Mouse (Mus musculus) midbrain, embryonic 12.5 days (tissue): ENCODE data around the gene Dync1i1. TPM values are rescaled to one million over a fixed set of nuclear protein-coding genes. Genes with fewer than 3 reads are reported as not detected.
"Not testable (repeated sequence)": the region's sequence is repeated elsewhere in the genome, so short reads cannot be mapped to it uniquely, and the experiment has no call there.

Source experiments
- ATAC-seq: fragments of 200-750 bp; cut with Nextera tagmentation; 2 replicates; pipeline ENCODE4 v1.8.0; 2017; ENCODE audit warnings: low read depth, moderate TSS enrichment, moderate library complexity; ENCODE audit not compliant: low FRiP score
- H3K27ac ChIP-seq: fragments of 300-500 bp; sonication (generic); replicated peaks from 2 replicates; pipeline ENCODE4 v1.5.1; 2016; ENCODE audit warnings: mild to moderate bottlenecking
- H3K27me3 ChIP-seq: fragments of 300-500 bp; sonication (generic); 2 replicates; pipeline ENCODE4 v1.6.1; 2016; ENCODE audit warnings: mild to moderate bottlenecking
- H3K36me3 ChIP-seq: fragments of 300-500 bp; sonication (generic); 2 replicates; pipeline ENCODE4 v1.6.1; 2016
- H3K4me1 ChIP-seq: fragments of 300-500 bp; sonication (generic); 2 replicates; pipeline ENCODE4 v1.6.1; 2016
- H3K4me2 ChIP-seq: fragments of 300-500 bp; sonication (generic); replicated peaks from 2 replicates; pipeline ENCODE4 v1.6.1; 2016; ENCODE audit warnings: mild to moderate bottlenecking, moderate library complexity
- H3K4me3 ChIP-seq: fragments of 300-500 bp; sonication (generic); 2 replicates; pipeline ENCODE4 v1.5.1; 2016; ENCODE audit warnings: mild to moderate bottlenecking
- H3K9ac ChIP-seq: fragments of 300-500 bp; sonication (generic); replicated peaks from 2 replicates; pipeline ENCODE4 v1.6.1; 2016; ENCODE audit warnings: mild to moderate bottlenecking, moderate library complexity
- H3K9me3 ChIP-seq: fragments of 300-500 bp; sonication (generic); 2 replicates; pipeline ENCODE4 v1.6.1; 2016; ENCODE audit warnings: mild to moderate bottlenecking
- WGBS: fragments of 180-500 bp; shearing (Covaris S2); methylation state at CpG from one replicate; pipeline ENCODE4 v1.1.7; 2016; 5-methylcytosine and 5-hydroxymethylcytosine counted together
- polyA plus RNA-seq: library from polyadenylated mRNA; unstranded; fragments of >200 nt; fragmentation: Nextera tagmentation; extraction: Ambion mirVana; gene quantifications from 2 replicates; pipeline ENCODE4 v1.2.1, GENCODE M21; 2016

The Dync1i1 gene
- 2.9 and 3.4 TPM in 2 replicates for polyA plus RNA-seq

DNA sequence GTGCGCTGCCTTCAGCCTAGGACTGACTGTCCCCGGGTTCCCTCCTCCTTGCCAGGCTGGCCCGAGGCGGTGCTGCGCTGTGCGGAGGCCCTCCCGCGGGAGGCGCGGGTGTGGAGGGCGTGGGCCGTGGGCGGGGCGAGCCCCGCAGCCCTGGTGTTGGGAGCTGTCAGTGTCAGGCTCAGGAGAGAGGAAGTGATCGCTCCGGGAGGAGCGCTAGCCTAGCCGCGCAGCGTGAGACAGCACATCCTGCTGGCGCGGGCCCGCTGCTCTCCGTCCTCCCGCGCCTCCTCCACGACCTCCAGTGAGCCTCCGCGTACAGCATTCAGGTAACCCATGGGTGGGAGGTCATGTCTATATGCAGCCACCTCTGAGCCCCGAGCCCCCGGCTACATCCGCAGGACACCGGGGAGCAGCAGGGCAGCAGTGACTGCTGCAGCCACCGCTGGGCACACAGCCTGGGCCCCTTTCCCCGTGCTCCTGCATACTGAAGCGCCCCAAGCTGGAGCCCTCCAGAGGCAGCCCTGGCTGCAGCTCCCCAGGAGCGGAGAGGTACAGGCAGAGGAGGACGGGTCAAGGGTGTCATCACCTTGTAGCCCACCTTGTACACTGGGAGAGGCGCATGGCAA lies at the start of gene Dync1i1:
Gene Dync1i1 (plus strand): TSS at position 29 of the 626 bp plus-strand sequence.
- 1% methylated on average over 39 of the region's 40 CpGs for WGBS
- peaks cover 10% of the 10 kb centered on the region for H3K4me1 ChIP-seq
- H3K36me3 ChIP-seq, result no peaks in the 10 kb centered on the region
- H3K27me3 ChIP-seq, result peaks cover 16% of the 10 kb centered on the region
- peak within 1 kb of the TSS; percentile 45 for H3K9ac ChIP-seq
- peak within 1 kb of the TSS; percentile 56 for H3K4me3 ChIP-seq
- peak within 1 kb of the TSS; percentile 90 for H3K4me2 ChIP-seq
- no peaks in the 10 kb centered on the region for H3K9me3 ChIP-seq
- no peak within 1 kb of the TSS for H3K27ac ChIP-seq
- ATAC-seq, result peak; percentile 92

DNA sequence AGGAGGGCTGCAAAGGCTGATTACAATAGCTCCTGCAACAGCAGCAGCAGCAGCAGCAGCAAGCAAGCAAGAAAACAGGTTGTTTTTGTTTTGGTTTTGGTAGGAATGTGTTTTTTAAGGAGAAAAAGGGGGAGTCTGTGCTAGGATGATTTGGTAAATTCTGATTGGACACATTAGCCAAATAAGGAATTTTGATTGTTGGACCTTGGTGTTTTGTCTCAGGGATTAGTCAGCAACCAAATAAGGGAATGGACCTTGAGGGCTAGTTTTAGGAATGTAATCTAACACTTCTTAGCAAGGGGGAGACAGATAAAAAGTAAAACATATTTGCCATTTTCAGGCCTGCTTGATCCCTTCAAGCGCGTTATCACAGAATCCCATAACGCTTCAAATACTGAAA lies 45.7 kb upstream of the Dync1i1 start:
- 92% methylated on average over 3 of the region's 3 CpGs for WGBS
- no peak overlapping the region for H3K4me3 ChIP-seq
- no peak overlapping the region for H3K4me2 ChIP-seq
- H3K9ac ChIP-seq, result no peak overlapping the region
- no peaks in the 10 kb centered on the region for H3K4me1 ChIP-seq
- ATAC-seq, result no peak
- H3K36me3 ChIP-seq, result no peaks in the 10 kb centered on the region
- H3K9me3 ChIP-seq, result no peaks in the 10 kb centered on the region
- no peak overlapping the region for H3K27ac ChIP-seq
- no peaks in the 10 kb centered on the region for H3K27me3 ChIP-seq

DNA sequence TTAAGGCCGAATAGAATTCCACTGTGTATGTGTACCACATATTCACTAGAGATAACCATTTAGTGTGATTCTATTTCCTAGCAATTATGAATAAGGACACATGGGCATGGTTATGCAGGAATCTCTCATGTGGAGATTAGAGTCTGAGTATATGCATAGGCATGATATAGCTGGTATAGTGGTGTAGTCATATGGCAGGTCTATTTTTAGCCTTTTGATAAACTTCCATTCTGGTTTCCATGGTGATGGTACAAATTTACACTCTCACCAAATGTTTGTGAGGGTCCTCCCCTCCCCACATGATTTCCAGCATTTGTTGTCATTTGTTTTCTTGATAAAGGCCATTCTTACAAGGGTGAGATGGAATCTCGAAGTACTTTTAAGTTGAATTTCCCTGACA lies 23.6 kb upstream of the Dync1i1 start:
- no peak for ATAC-seq
- H3K4me1 ChIP-seq, result no peaks in the 10 kb centered on the region
- H3K9ac ChIP-seq, result no peak overlapping the region
- H3K4me3 ChIP-seq, result no peak overlapping the region
- H3K4me2 ChIP-seq, result no peak overlapping the region
- no peaks in the 10 kb centered on the region for H3K36me3 ChIP-seq
- 87% methylated on average over 2 of the region's 2 CpGs for WGBS
- no peaks in the 10 kb centered on the region for H3K9me3 ChIP-seq
- no peaks in the 10 kb centered on the region for H3K27me3 ChIP-seq
- H3K27ac ChIP-seq, result no peak overlapping the region

DNA sequence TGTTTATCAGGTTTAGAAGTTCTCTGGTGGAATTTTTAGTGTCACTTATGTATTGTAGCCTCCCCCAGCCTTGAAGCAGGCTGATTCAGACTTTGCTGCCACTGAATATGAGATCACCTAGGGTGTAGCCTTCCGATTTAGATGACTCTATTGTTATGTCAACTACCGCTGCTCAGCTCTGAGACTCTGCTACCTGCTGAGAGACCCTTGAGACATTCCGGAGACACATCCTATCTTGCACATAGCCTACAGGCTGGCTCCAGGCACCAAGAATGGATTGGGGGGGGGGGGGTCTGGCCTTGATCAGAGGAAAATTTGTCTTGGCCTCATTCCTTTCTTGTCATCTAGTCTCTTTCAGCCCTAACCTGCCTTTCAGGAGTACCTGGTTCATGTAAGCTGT lies 17.5 kb upstream of the Dync1i1 start:
- not testable (repeated sequence) for H3K9ac ChIP-seq, H3K9me3 ChIP-seq, ATAC-seq, H3K4me2 ChIP-seq, H3K4me3 ChIP-seq, H3K27me3 ChIP-seq, H3K36me3 ChIP-seq, H3K4me1 ChIP-seq, H3K27ac ChIP-seq
- 42% methylated on average over 3 of the region's 3 CpGs for WGBS

DNA sequence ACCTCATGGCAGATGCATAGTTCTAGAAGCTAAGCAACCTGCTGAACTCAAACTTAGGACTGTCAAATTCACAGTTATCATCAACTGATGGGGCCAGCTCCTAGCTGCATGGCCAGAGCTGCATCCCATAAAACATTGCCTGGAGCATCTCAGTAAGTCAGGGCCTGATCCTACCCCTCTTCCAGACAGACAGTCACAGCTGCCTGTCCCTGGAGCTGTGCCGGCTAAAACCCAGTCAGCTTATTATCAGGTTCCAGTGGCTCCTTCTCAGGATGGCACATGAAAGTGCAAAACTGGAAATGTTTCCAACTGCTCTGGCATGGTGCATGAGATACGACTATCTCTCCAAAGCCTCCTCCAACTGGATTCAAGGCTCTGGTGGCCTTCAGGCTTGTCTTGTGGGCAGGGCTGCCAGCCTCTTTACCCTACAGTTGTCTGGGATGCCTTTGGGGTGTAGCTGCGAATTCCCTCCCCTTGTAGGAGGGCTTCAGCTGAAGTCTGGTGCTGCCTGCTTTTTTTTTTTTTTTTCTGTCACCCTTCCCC lies 15.3 kb upstream of the Dync1i1 start:
- Histone ChIP-seq H3K27ac (no peak overlapping the region), H3K27me3 (no peaks in the 10 kb centered on the region), H3K4me1 (no peaks in the 10 kb centered on the region), H3K9ac (no peak overlapping the region), H3K9me3 (no peaks in the 10 kb centered on the region), H3K4me2 (no peak overlapping the region), H3K4me3 (no peak overlapping the region), H3K36me3 (no peaks in the 10 kb centered on the region)
- WGBS, result 65% methylated on average over 3 of the region's 3 CpGs
- no peak for ATAC-seq

DNA sequence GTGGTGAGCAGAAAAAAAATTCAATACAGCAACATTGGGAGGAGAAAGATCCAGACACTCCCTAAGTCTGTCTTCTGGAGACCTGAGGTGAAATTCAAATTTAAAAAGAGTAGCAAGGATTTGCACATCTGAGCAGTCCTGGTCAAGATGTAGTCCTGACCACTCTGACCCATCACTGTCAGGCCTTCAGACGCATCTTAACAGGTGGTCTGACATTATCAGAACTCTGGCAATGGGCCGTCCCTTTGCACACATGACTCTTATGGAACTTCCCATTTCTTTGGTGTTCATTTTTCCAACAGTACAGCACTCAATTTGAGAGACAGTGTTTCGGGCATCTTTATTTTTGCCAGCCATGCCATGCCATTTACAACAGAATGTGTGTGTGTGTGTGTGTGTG lies 12.8 kb upstream of the Dync1i1 start:
- no peak for ATAC-seq
- no peak overlapping the region for H3K4me3 ChIP-seq
- 91% methylated on average over 3 of the region's 3 CpGs for WGBS
- no peak overlapping the region for H3K4me2 ChIP-seq
- H3K9me3 ChIP-seq, result no peaks in the 10 kb centered on the region
- H3K36me3 ChIP-seq, result no peaks in the 10 kb centered on the region
- no peaks in the 10 kb centered on the region for H3K27me3 ChIP-seq
- H3K27ac ChIP-seq, result no peak overlapping the region
- H3K4me1 ChIP-seq, result no peaks in the 10 kb centered on the region
- no peak overlapping the region for H3K9ac ChIP-seq

DNA sequence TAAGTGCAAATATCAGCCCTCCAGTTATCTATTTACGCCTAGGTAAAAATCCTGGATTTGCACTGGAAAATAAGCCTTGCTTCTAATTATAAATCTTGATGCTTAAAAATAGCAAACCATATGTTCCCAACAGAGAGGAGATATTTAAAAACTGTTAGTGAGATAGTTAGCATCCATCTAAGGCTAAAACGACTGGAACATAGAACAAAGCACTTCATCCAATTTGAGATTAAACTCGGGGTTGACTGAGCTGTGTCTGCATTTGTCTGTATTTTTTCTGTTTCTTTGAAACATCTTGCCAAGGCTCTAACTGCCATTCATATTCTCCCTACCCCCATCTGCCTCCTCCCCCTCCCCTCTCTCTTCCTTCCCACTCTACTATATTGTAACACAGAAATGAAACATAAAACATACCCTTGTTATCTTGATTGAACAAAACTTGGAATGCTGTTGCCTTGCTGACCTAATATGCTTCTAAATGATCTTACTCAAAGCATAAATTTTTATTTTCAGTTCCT lies 10.3 kb upstream of the Dync1i1 start:
- no peaks in the 10 kb centered on the region for H3K36me3 ChIP-seq
- no peak overlapping the region for H3K4me2 ChIP-seq
- no peak overlapping the region for H3K9ac ChIP-seq
- no peaks in the 10 kb centered on the region for H3K27me3 ChIP-seq
- WGBS, result 83% methylated on average over 3 of the region's 3 CpGs
- H3K27ac ChIP-seq, result no peak overlapping the region
- no peak for ATAC-seq
- no peak overlapping the region for H3K4me3 ChIP-seq
- no peaks in the 10 kb centered on the region for H3K9me3 ChIP-seq
- H3K4me1 ChIP-seq, result no peaks in the 10 kb centered on the region

DNA sequence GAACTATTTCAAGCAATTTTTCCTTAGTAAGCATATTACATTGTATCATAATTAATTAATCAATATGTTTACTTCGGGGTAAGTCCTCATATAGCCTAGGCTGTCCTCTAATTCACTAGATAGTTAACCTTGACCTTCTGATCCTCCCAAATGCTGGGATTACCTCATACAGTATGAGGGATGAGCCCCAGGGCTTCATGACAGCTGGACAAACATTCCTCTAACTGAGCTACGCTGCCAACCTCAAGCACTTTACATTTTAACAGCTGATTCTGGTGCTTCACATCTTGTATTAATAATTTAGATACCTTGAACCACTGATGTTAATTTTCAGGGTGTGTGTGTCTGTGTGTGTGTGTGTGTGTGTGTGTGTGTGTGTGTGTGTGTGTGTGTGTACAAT lies 6.5 kb upstream of the Dync1i1 start:
- H3K36me3 ChIP-seq, result no peaks in the 10 kb centered on the region
- no peak overlapping the region for H3K9ac ChIP-seq
- 82% methylated on average over 2 of the region's 2 CpGs for WGBS
- no peaks in the 10 kb centered on the region for H3K27me3 ChIP-seq
- no peak overlapping the region for H3K4me2 ChIP-seq
- no peak for ATAC-seq
- H3K9me3 ChIP-seq, result no peaks in the 10 kb centered on the region
- no peak overlapping the region for H3K4me3 ChIP-seq
- no peak overlapping the region for H3K27ac ChIP-seq
- no peaks in the 10 kb centered on the region for H3K4me1 ChIP-seq

DNA sequence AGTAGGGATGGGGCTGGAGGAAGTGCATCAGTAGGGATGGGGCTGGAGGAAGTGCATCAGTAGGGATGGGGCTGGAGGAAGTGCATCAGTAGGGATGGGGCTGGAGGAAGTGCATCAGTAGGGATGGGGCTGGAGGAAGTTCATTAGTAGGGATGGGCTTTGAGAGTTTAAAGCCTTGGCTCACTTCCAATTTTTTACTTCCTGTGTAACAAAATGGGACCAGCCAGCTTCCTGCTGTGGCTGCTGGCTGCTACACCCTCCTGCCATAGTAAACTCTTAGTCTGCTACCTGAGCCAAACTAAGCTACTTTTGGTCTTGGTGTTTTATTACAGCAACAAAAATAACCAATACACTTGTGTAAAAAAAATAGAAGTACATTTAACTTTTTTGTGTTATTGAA lies 4.7 kb upstream of the Dync1i1 start:
- ATAC-seq, H3K9ac ChIP-seq, H3K4me3 ChIP-seq, H3K27ac ChIP-seq, H3K9me3 ChIP-seq, H3K4me1 ChIP-seq, H3K4me2 ChIP-seq, H3K27me3 ChIP-seq, H3K36me3 ChIP-seq: not testable (repeated sequence)

DNA sequence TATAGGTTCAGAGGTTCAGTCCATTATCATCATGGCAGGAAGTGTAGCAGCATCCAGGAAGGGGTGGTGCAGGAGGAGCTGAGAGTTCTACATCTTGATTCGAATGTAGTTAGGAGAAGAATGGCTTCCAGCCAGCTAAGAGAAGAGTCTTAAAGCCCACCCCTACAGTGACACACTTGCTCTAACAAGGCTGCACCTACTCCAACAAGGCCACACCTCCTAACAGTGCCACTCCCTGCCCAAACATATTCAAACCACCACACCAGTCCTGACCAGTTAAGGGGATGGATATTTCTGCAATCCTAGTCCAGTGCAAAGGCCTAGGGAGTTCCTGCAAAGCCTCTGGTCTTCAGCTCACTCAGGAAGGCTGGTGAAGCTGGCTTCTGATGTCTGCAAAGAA lies 1.5 kb upstream of the Dync1i1 start:
- no peak overlapping the region for H3K4me3 ChIP-seq
- H3K36me3 ChIP-seq, result no peaks in the 10 kb centered on the region
- whole genome bisulfite sequencing, result 88% methylated on average over 1 of the region's 1 CpGs
- ATAC-seq, result no peak
- no peak overlapping the region for H3K27ac ChIP-seq
- H3K9ac ChIP-seq, result no peak overlapping the region
- no peak overlapping the region for H3K4me2 ChIP-seq
- no peaks in the 10 kb centered on the region for H3K9me3 ChIP-seq
- H3K4me1 ChIP-seq, result peaks cover 10% of the 10 kb centered on the region
- peaks cover 16% of the 10 kb centered on the region for H3K27me3 ChIP-seq

DNA sequence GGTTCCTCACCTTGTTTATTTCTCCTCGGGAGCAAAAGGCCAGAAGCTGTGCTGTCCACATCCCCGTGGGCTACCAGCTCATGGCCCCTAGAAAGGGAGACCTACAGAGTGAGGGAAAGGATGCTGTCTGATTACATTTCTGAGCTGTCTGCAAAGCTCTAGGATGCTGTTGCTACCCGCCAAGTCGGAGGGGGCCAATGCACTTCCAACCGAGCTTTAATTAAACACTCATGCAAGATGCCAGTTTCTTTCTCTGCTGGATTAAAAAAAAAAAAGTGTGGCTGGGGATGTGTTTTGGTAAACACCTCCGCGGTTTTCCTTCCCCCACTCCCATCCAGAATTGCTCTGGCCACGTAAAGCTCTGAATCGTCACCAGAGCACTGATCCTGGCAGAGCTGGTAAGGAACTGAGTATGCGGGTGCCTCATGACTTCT lies 815 bp downstream of the Dync1i1 start:
- 4% methylated on average over 10 of the region's 10 CpGs for WGBS
- ATAC-seq, result no peak
- peak overlapping the region; percentile 45 for H3K9ac ChIP-seq

DNA sequence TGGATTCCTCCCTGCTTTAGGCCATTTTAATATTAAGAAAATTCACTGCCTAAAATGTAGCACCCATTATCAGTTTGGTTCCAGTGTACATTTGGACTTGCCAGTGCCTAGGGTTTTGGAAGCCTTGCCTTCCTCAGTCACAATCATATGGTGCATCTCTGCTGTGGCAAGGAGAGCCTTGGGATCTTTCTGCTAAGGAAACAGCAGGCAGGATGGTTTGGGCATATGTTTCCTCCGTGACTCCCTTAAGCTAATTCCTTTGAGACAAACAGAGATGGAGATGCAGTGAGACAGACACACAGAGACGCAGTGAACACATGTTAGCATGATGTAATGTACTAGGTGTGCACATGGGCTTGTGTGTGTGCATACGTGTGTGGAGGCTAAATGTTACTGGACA lies 7.8 kb downstream of the Dync1i1 start:
- WGBS, result 90% methylated on average over 3 of the region's 3 CpGs
- Histone ChIP-seq H3K27me3 (no peaks in the 10 kb centered on the region), H3K4me2 (no peak overlapping the region), H3K9ac (no peak overlapping the region), H3K4me1 (no peaks in the 10 kb centered on the region), H3K36me3 (no peaks in the 10 kb centered on the region), H3K4me3 (no peak overlapping the region), H3K27ac (no peak overlapping the region), H3K9me3 (no peaks in the 10 kb centered on the region)
- ATAC-seq, result no peak

More for the DNA sequence above, 815 bp downstream of the Dync1i1 start:
- H3K4me2 ChIP-seq, result peak overlapping the region; percentile 90
- peak overlapping the region; percentile 56 for H3K4me3 ChIP-seq
- H3K36me3 ChIP-seq, result no peaks in the 10 kb centered on the region
- peaks cover 10% of the 10 kb centered on the region for H3K4me1 ChIP-seq
- peaks cover 16% of the 10 kb centered on the region for H3K27me3 ChIP-seq
- no peaks in the 10 kb centered on the region for H3K9me3 ChIP-seq
- H3K27ac ChIP-seq, result no peak overlapping the region

DNA sequence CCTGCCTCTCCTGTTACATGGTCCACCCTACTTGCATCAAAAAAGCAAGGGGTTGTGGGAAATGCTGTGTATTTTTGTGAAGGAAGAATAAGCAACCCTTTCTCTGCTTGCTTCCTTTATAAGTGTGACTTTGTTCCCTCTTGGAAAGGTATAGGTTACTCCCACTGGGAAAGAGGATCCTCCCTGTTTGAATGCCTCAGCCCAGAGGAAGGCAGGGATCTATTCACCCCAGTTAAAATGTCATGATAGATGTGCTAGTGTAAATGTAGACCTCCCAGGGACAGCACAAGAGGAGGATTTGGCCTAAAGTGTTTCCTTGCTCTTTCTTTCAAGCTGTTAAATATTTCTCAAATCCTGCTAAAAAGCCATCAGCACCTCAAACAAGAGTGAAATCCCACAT lies 9.0 kb downstream of the Dync1i1 start:
- no peak overlapping the region for H3K4me3 ChIP-seq
- no peak overlapping the region for H3K27ac ChIP-seq
- H3K4me2 ChIP-seq, result no peak overlapping the region
- no peaks in the 10 kb centered on the region for H3K27me3 ChIP-seq
- no peaks in the 10 kb centered on the region for H3K36me3 ChIP-seq
- no peaks in the 10 kb centered on the region for H3K9me3 ChIP-seq
- ATAC-seq, result no peak
- H3K4me1 ChIP-seq, result no peaks in the 10 kb centered on the region
- no peak overlapping the region for H3K9ac ChIP-seq
